Mouse (Mus musculus) gastrocnemius, adult 18-20 months (tissue): ENCODE measurements around the gene AI837181. TPM values are rescaled to one million over a fixed set of nuclear protein-coding genes. Genes with fewer than 3 reads are reported as not detected.

ENCODE experiments used
- DNase-seq: peaks from one replicate; pipeline ENCODE4 v3.0.0; 2021; ENCODE audit warnings: low spot score
- total RNA-seq, 2 experiments: library from RNA; stranded (reverse); gene quantifications; 2 replicates each; pipeline ENCODE4 v1.2.3; 2021

Gene AI837181
- total RNA-seq, 2 experiments from 2014 or later, result 32.9 to 36.2 TPM

DNA sequence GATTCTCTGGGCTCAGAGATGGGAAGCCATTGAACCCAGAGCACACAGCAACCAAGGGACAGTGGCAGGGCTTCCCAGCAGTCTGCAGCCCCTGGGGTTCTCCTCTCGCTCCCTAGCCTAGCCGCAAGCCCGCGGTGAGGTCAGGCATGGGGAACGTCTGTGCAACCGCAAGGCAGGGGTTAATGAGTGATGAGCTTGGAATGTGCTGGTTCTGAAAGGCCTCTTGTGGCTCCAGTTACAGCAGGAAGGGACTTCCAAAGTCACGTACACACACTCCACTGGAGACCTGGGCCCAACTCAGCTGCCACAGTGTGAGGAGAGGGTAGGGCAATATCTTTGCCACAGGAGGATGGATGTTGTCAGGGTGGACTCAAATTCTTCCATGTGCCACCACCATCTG is 20.0 kb downstream of the AI837181 start:
- no peak for DNase-seq

DNA sequence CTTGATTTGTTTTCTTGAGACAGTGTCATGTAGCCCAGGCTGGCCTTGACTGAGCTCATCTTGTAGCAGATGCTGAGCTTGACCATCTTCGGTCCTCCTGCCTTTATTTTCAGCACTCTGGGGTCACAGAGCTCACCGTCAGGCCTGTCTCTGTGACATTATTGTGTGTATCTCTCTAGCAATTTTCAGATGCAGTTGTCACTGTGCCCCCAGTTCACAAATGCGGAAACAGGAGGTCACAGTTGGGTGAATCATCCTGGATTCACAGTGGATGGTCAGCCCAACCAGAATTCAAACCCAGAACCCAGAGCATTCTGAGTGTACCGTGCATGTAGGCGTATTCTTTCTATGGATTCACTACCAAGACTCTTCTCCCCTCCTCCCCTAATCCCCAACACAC is 20.8 kb downstream of the AI837181 start:
- no peak for DNase-seq

- DNase-seq, result peak; percentile 45
Observed at GRCm38 (mm10) chr19:5447515-5448353, 22.8 kb downstream of the AI837181 start, which contains the start of gene Fosl1. Gene Fosl1, plus strand, starts transcription at chr19:5447547.

DNA sequence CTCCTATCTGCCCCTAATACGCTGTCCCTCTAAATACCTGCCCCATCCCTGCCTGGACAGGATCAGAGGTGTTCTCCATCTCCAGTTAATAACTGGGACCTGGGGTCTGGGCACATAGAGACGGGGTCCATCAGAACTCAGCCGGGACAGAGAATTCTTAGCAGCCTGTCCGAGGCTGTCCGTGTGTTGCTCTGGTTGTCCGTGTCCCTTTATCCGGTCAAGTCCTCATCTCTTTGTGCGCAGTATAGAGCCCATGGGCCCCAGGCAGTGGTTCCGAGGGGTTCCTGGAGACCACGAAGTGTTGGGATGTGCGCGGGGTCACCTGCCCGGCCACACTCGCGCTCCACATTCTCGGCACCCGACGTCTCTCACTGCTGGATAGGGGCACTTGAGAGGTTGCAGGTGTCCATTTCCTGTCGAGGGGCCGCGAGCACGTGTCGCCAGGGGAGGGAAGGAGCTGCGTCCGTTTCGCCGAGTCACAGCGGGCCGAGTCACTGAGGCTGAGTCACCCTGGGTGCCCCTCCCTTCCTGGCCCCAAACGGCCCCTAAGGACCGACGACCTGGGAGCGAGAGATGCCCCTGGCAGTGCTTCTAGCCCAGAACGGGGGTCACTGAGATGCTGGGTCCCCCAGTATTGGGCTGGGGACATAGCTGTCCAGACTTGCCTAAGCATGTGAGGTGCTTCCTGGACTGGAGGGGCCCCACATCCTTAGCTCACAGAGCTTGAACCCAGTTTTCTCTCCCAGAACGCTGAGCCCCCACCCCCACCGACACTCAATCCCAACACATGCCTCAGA is 23.6 kb downstream of the AI837181 start:
- no peak for DNase-seq

DNA sequence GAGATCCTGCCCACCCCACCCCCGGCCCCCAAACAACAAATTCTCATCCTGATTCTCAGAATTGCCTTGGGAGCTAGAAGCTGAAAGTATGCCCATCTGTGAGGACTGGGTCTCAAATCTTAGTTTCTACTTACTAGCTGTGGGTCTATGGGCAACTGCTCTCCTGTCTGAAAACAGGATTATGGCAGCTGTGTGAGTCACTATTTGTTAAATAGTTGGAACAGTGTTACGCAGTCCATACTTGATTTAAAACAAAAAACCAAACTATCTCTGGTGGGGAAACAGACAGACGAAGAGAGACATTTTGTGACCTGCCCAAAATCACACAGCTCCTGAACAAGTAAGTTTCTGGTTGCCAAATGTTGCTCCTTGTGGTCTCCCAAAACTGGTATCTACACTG is 24.7 kb downstream of the AI837181 start:
- DNase-seq, result no peak

- DNase-seq, result no peak
Observed at GRCm38 (mm10) chr19:5451766-5452165, 26.8 kb downstream of the AI837181 start.

DNA sequence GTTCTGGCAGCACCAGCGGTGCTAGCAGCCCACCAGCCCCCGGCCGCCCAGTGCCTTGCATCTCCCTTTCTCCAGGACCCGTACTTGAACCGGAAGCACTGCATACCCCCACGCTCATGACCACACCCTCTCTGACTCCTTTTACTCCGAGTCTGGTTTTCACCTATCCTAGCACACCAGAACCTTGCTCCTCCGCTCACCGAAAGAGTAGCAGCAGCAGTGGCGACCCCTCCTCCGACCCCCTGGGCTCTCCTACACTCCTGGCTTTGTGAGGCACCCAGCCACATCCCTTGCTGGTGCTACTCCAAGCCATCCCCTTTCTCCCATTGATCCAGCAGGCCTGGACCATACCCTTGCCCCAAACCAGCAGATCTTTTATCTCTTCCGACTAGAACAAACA is 30.1 kb downstream of the AI837181 start:
- no peak for DNase-seq

- no peak for DNase-seq
Observed at GRCm38 (mm10) chr19:5455568-5455967, 30.6 kb downstream of the AI837181 start.

DNA sequence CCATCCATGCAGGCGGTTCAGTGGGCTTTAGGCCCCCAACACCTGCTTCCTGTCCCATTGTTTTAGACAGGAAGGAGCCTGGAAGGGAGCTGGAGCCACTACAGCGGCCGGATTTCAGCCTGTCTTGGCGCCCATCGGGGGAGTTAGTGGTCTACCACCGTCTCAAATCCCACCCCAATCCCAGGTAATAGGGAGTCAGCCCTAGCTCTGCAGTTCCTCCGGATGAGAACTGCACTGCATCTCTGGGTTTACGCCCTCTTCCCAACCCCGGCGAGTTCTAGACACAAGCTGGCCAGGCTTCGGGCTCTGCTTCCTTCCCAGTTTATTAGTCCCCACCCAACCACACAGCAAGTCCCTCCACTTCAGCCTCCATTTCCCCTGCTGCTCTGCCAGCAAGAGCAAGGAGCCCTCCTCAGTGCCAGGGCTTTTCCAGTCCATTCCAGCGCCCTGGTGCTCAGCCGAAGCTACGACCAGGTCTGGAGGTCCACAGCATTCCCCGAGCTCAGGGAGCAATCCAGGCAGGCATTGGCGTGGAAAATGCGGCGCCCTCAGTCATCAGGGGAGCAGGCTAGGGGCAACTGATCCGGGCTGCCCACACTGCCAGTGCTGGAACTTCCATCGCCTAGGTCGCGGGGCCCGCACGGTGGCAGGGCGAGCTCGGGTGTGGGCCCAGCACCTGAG is 31.4 kb downstream of the AI837181 start:
- no peak for DNase-seq

GRCm38 (mm10) chr19:5456922-5457745 is 32.2 kb downstream of the AI837181 start:
- DNase-seq, result peak; percentile 95

- DNase-seq, result no peak
Observed at GRCm38 (mm10) chr19:5457746-5458442, 33.0 kb downstream of the AI837181 start, which contains the start of gene Ccdc85b. Gene Ccdc85b, minus strand, starts transcription at chr19:5457894.

GRCm38 (mm10) chr19:5459019-5459418 is 34.1 kb downstream of the AI837181 start:
- no peak for DNase-seq

- DNase-seq, result no peak
Observed at GRCm38 (mm10) chr19:5459896-5460295, 35.0 kb downstream of the AI837181 start.

DNA sequence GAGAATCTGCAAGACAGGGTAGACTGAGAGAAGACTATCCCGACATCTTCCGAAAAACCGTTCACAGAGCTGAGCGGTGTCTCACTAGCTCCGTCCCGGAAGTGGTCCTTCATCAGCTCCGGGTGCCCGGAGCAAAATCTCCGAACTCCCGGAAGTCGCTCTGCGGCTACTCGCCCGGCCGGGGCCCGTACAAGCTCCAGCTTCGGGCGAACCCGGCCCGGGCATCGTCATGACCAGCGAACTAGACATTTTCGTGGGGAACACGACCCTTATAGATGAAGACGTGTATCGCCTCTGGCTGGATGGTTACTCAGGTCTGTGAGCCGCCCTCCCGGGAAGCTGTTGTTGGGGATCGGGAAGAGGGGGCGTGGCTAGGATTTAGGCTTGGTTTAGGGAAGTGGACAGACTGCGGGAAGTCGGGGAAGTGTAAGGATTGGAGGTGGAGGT is 35.5 kb downstream of the AI837181 start, which contains the start of gene Fibp:
Gene Fibp (plus strand): TSS at position 151 of the 447 bp plus-strand sequence.
- peak; percentile 92 for DNase-seq

GRCm38 (mm10) chr19:5461411-5461810 is 36.5 kb downstream of the AI837181 start:
- no peak for DNase-seq

DNA sequence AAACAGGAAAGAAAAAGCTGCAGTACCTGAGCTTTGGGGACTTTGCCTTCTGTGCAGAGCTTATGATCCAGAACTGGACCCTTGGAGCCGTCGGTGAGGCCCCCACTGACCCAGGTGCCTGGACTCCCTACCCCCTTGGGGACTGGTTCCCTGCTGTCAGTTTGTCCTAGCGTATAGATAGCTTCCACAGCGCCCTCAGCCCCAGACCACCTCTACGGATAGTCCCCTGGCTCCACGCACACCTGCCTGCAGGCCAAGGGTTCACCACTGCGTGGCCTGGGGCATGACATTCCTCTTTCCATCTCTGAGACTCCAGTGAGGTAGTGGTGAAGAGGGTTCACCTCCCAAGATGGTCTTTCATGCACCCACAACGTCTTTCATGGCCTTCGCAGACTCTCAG is 38.3 kb downstream of the AI837181 start:
- no peak for DNase-seq

DNA sequence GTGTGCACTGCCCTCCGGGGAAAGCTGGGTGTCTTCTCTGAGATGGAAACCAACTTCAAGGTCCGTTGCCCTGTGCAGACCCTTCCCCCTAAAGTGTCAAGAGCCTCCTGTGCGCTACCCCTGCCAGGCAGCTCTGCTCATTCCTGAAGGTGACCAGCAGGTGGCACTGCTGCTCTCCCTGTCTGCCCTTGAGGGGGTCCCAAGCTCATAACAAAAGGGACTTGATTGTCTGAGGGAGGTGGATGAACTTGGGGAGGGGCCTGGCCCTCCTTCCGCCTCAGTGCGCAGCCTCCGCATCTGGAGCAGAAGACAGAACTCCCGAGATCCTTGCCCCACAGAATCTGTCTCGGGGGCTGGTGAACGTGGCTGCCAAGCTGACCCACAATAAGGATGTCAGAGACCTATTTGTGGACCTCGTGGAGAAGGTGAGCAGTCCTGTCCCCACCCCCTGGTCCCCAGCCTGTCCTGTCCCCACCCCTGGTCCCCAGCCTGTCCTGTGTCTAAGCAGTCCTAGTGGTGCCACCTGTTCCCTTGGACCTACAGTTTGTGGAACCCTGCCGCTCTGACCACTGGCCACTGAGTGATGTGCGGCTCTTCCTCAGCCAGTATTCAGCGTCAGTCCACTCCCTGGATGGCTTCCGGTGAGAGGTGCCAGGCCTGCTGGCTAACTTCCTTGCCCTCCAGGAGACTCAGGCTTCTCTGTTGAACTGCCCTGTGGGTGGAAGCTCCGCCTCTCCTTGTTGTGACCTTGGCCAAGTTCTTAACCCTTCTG is 39.0 kb downstream of the AI837181 start:
- DNase-seq, result peak; percentile 44

DNA sequence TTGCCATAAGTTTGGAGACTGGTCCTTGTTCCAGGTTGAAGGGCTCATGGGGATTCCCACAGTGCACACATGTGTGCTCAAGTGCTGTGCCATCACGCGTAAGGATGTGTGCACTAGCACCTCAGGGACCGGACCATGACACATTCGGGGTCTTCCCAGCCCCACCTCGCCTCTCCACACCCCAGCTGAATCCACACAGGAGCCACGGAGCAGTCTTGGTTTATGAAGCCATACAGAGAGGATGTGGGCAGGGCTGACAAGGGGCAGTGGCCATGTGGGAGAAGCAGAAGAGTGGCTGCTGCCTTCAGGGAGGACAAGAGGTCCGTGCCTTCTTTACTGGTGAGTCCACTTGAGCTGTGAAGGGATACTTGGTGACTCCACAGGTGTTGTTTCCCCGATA is 40.1 kb downstream of the AI837181 start:
- no peak for DNase-seq

- DNase-seq, result no peak
Observed at GRCm38 (mm10) chr19:5466916-5467500, 42.1 kb downstream of the AI837181 start.
